8 mouse cellular contexts compared by ENCODE assay signal in the genomic region with DNA sequence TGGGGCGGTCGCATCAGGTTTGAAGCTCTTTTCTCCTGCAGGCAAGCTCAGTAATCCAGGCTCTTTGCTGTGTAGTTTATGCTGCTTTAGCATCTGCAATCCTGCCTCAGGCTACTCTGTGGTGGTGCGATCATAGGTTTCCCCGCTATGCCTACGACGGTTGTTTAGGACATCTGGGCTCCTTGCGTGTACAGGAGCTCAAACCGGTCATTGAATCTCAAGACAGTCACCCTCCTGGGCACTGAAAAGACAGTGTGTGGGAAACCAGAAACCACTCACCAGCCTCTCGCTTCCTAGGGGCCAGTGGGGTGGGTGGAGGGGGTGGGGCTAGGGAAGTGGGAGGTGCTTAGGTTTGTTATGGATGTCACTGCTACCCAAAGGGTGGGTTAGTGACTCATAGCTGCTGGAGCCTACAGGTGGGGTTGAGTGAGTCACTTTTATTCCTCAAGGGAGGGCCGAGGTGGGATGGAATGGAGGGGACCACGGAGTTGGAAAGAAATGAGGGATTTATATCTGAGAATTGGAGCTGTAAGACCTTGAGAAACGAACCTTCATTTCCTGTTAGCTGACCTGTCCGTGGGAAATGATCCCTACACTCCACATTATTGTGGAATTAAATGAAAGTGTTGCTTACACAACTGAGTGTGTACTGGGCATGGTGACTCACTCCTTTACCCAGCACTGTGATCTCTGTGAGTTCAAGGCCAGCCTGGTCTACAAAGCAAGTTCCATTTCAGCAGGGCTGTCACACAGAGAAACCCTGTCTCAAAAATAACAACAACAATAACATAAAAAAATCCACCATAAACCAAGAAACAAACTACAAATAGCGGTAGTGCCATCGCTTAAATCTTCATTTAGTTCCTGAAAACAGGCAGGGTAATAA. TPM values are rescaled to one million over a fixed set of nuclear protein-coding genes. Genes with fewer than 3 reads are reported as not detected.
DNase-seq lines count a peak whose midpoint lies in the region; ATAC-seq and TF ChIP-seq lines count a peak whose summit lies in the region.

No protein-coding gene starts in this region.

- TF ChIP-seq CTCF in C2C12 (IDR thresholded peaks at IDR 0.05; ENCODE audit: control insufficient read depth, insufficient read depth, insufficient read length), result no peak

- H3K4me3 ChIP-seq in C2C12 (ENCODE audit: insufficient read depth, poor library complexity, severe bottlenecking), result peak overlapping the region; percentile 38
- no peak overlapping the region for H3K4me3 ChIP-seq in hindbrain, embryonic 12.5 days

- DNase-seq in adrenal gland, adult (ENCODE audit: inconsistent age in 2 of 2, low spot score in 1 of 2), result peak; percentile 47 to 77
- no peak for DNase-seq in adrenal gland, postnatal 4 days (ENCODE audit: low spot score in 2 of 2)
- peak; percentile 16 for DNase-seq in brain, adult 2 months (ENCODE audit: low read depth, low spot score)
- DNase-seq in frontal cortex, postnatal 25 days (ENCODE audit: low spot score in 2 of 2), result no peak
- DNase-seq in cerebellum, postnatal 10 days, result no peak

- peak; percentile 17; the same call in 1 of the 2 replicates for ATAC-seq in megakaryocyte, adult 5-6 weeks (ENCODE audit: poor library complexity, severe bottlenecking)
- no peak for ATAC-seq in hindbrain, embryonic 12.5 days (ENCODE audit: low FRiP score)

- no peaks in the 10 kb centered on the region for H3K36me3 ChIP-seq in C2C12 (ENCODE audit: control insufficient read depth, insufficient read depth)
- H3K36me3 ChIP-seq in hindbrain, embryonic 12.5 days, result no peaks in the 10 kb centered on the region

- no peaks in the 10 kb centered on the region for H3K27me3 ChIP-seq in C2C12 (ENCODE audit: control insufficient read depth, insufficient read depth, insufficient read length)
- no peaks in the 10 kb centered on the region; the same call in 1 of the 2 replicates for H3K27me3 ChIP-seq in hindbrain, embryonic 12.5 days

- peak overlapping the region; percentile 61 for H3ac ChIP-seq in C2C12 (ENCODE audit: control insufficient read depth, insufficient read length, low read depth)

- peaks cover 15% of the 10 kb centered on the region for H3K79me2 ChIP-seq in C2C12 (ENCODE audit: control insufficient read depth, insufficient read depth)

- no peak overlapping the region for H3K4me2 ChIP-seq in hindbrain, embryonic 12.5 days (replicated peaks)

- H3K27ac ChIP-seq in hindbrain, embryonic 12.5 days, result no peak overlapping the region

- H3K79me3 ChIP-seq in C2C12 (ENCODE audit: low read depth), result peaks cover 3% of the 10 kb centered on the region

- no peaks in the 10 kb centered on the region for H3K9me3 ChIP-seq in hindbrain, embryonic 12.5 days (replicated peaks)

- WGBS in hindbrain, embryonic 12.5 days, result 55% methylated on average over 15 of the region's 15 CpGs

- H3K4me1 ChIP-seq in hindbrain, embryonic 12.5 days, result peaks cover 18% of the 10 kb centered on the region

- H3K9ac ChIP-seq in hindbrain, embryonic 12.5 days, result no peak overlapping the region

TF ChIP-seq in C2C12, 6 proteins besides CTCF, POLR2A, EP300 and RAD21:
- TF ChIP-seq MYOG (IDR thresholded peaks at IDR 0.05; ENCODE audit: control insufficient read depth, extremely low read depth, insufficient read length) (no peak), FOSL1 (IDR thresholded peaks at IDR 0.05; ENCODE audit: insufficient read depth, low read length, poor library complexity, severe bottlenecking) (peak; percentile 3)

RNA-seq across cellular contexts. Expression of a gene that starts 44.9 kb away (rescaled TPM):
- under 1 TPM; 0.59 to 0.62 TPM for total RNA-seq in adrenal gland, postnatal 4 days (2021)
- 0.09 TPM for polyA plus RNA-seq in C2C12 (2012; fragmentation: generic; extraction: Trizol)
- not detected in 2 replicates for total RNA-seq in megakaryocyte, adult 5-6 weeks (2015)
- total RNA-seq in megakaryocyte, adult 5-6 weeks (2017), result not detected in 2 replicates
- polyA plus RNA-seq in hindbrain, embryonic 12.5 days (2016; fragmentation: Nextera tagmentation; extraction: Ambion mirVana), result 0.18 and 0.22 TPM in 2 replicates

Comparison
In these comparisons a context has a peak if more than half of its experiments do, and no peak if none do; other contexts are left out.
1. DNase-seq: peak in adrenal gland, adult (2 of 2) and brain, adult 2 months (single experiment); none in adrenal gland, postnatal 4 days (0 of 2), frontal cortex, postnatal 25 days (0 of 2) and cerebellum, postnatal 10 days (0 of 2).